Mouse (Mus musculus) liver, embryonic 11.5 days (tissue): ENCODE data around the gene 0610009B22Rik. TPM values are rescaled to one million over a fixed set of nuclear protein-coding genes. Genes with fewer than 3 reads are reported as not detected.
"Not testable (repeated sequence)": the region's sequence is repeated elsewhere in the genome, so short reads cannot be mapped to it uniquely, and the experiment has no call there.

Source experiments
- ATAC-seq: fragments of 200-750 bp; cut with Nextera tagmentation; replicated peaks from 2 replicates; pipeline ENCODE4 v1.8.0; 2017; ENCODE audit warnings: moderate number of reproducible peaks, mild to moderate bottlenecking, moderate TSS enrichment, moderate library complexity; ENCODE audit not compliant: low FRiP score
- DNase-seq: peaks from one replicate; pipeline ENCODE4 v3.0.0-alpha.2; 2017; ENCODE audit warnings: low spot score
- H3K27ac ChIP-seq: fragments of 300-500 bp; sonication (generic); 2 replicates; pipeline ENCODE4 v1.5.1; 2014; ENCODE audit warnings: mild to moderate bottlenecking, low read depth, low read length, control low read depth
- H3K27me3 ChIP-seq: fragments of 300-500 bp; sonication (generic); replicated peaks from 2 replicates; pipeline ENCODE4 v1.6.1; 2014; ENCODE audit warnings: low read length, mixed read lengths; ENCODE audit not compliant: control insufficient read depth, insufficient read depth
- H3K36me3 ChIP-seq: fragments of 300-500 bp; sonication (generic); 2 replicates; pipeline ENCODE4 v1.6.1; 2014; ENCODE audit warnings: mild to moderate bottlenecking, low read length, moderate library complexity, mixed read lengths; ENCODE audit not compliant: control insufficient read depth, insufficient read depth
- H3K4me1 ChIP-seq: fragments of 300-500 bp; sonication (generic); replicated peaks from 2 replicates; pipeline ENCODE4 v1.6.1; 2014; ENCODE audit warnings: low read length, mixed read lengths; ENCODE audit not compliant: control insufficient read depth, insufficient read depth
- H3K4me2 ChIP-seq: fragments of 300-500 bp; sonication (generic); 2 replicates; pipeline ENCODE4 v1.6.1; 2014; ENCODE audit warnings: mild to moderate bottlenecking, control low read depth, moderate library complexity
- H3K4me3 ChIP-seq: fragments of 300-500 bp; sonication (generic); 2 replicates; pipeline ENCODE4 v1.5.1; 2014; ENCODE audit warnings: low read depth, low read length, control low read depth
- H3K9ac ChIP-seq: fragments of 300-500 bp; sonication (generic); 2 replicates; pipeline ENCODE4 v1.6.1; 2014; ENCODE audit warnings: low read depth, low read length, control low read depth
- H3K9me3 ChIP-seq: fragments of 300-500 bp; sonication (generic); 2 replicates; pipeline ENCODE4 v1.6.1; 2016; ENCODE audit warnings: low read length, inconsistent platforms, mixed read lengths; ENCODE audit not compliant: control insufficient read depth
- WGBS: fragments of 180-500 bp; shearing (Covaris S2); extraction: QIAGEN DNeasy Blood & Tissue Kit; methylation state at CpG from one replicate; pipeline ENCODE4 v1.1.7; 2014; 5-methylcytosine and 5-hydroxymethylcytosine counted together
- polyA plus RNA-seq: library from polyadenylated mRNA; unstranded; fragments of >200 nt; fragmentation: Nextera tagmentation; extraction: Ambion mirVana; gene quantifications from 2 replicates; pipeline ENCODE4 v1.2.1, GENCODE M21; 2014

Gene 0610009B22Rik
- polyA plus RNA-seq, 1 experiment from 2014 or later, result 60.4 TPM

GRCm38 (mm10) chr11:51671376-51671775 is 17.3 kb downstream of the 0610009B22Rik start:
- no peak overlapping the region for H3K27ac ChIP-seq

GRCm38 (mm10) chr11:51670846-51671245 is 17.8 kb downstream of the 0610009B22Rik start:
- Histone ChIP-seq H3K27me3 (no peaks in the 10 kb centered on the region), H3K27ac (no peak overlapping the region), H3K4me2 (no peak overlapping the region), H3K4me3 (no peak overlapping the region), H3K4me1 (no peaks in the 10 kb centered on the region), H3K9ac (no peak overlapping the region), H3K9me3 (no peaks in the 10 kb centered on the region), H3K36me3 (no peaks in the 10 kb centered on the region)
- ATAC-seq (no peak), DNase-seq (no peak)
- 90% methylated on average over 7 of the region's 7 CpGs for WGBS

More at GRCm38 (mm10) chr11:51671376-51671775, 17.3 kb downstream of the 0610009B22Rik start:
- Histone ChIP-seq H3K4me1 (no peaks in the 10 kb centered on the region), H3K27me3 (no peaks in the 10 kb centered on the region), H3K9ac (no peak overlapping the region), H3K9me3 (no peaks in the 10 kb centered on the region), H3K4me2 (no peak overlapping the region), H3K4me3 (no peak overlapping the region), H3K36me3 (no peaks in the 10 kb centered on the region)
- no peak for DNase-seq
- ATAC-seq, result no peak
- WGBS, result 74% methylated on average over 2 of the region's 2 CpGs

GRCm38 (mm10) chr11:51664747-51665146 is 23.9 kb downstream of the 0610009B22Rik start:
- not testable (repeated sequence) for H3K36me3 ChIP-seq, H3K4me3 ChIP-seq, H3K27me3 ChIP-seq, H3K4me1 ChIP-seq, H3K9me3 ChIP-seq, H3K4me2 ChIP-seq, DNase-seq, ATAC-seq, H3K9ac ChIP-seq, H3K27ac ChIP-seq
- 92% methylated on average over 7 of the region's 7 CpGs for WGBS

- H3K9me3 ChIP-seq, result no peaks in the 10 kb centered on the region
- no peak overlapping the region for H3K4me3 ChIP-seq
- H3K27me3 ChIP-seq, result no peaks in the 10 kb centered on the region
- no peak overlapping the region for H3K9ac ChIP-seq
- DNase-seq (no peak), ATAC-seq (no peak)
- WGBS, result 77% methylated on average over 7 of the region's 7 CpGs
- H3K4me1 ChIP-seq, result no peaks in the 10 kb centered on the region
- H3K4me2 ChIP-seq, result no peak overlapping the region
- no peak overlapping the region for H3K27ac ChIP-seq
- H3K36me3 ChIP-seq, result no peaks in the 10 kb centered on the region
Observed at GRCm38 (mm10) chr11:51662632-51663031, 26.0 kb downstream of the 0610009B22Rik start.

GRCm38 (mm10) chr11:51661867-51662365 is 26.8 kb downstream of the 0610009B22Rik start:
- Histone ChIP-seq H3K27me3 (no peaks in the 10 kb centered on the region), H3K9ac (no peak overlapping the region), H3K9me3 (no peaks in the 10 kb centered on the region), H3K36me3 (no peaks in the 10 kb centered on the region), H3K4me1 (no peaks in the 10 kb centered on the region), H3K27ac (no peak overlapping the region), H3K4me3 (no peak overlapping the region), H3K4me2 (no peak overlapping the region)
- DNase-seq (no peak), ATAC-seq (no peak)
- WGBS, result 85% methylated on average over 16 of the region's 16 CpGs

GRCm38 (mm10) chr11:51658705-51659104 is 30.0 kb downstream of the 0610009B22Rik start:
- Histone ChIP-seq H3K4me1 (no peaks in the 10 kb centered on the region), H3K36me3 (no peaks in the 10 kb centered on the region), H3K9me3 (no peaks in the 10 kb centered on the region), H3K27me3 (no peaks in the 10 kb centered on the region), H3K27ac (no peak overlapping the region), H3K4me2 (no peak overlapping the region), H3K4me3 (no peak overlapping the region), H3K9ac (no peak overlapping the region)
- DNase-seq, result no peak
- ATAC-seq, result no peak
- 66% methylated on average over 6 of the region's 6 CpGs for WGBS

GRCm38 (mm10) chr11:51658291-51658690 is 30.4 kb downstream of the 0610009B22Rik start:
- no peak overlapping the region for H3K27ac ChIP-seq
- ATAC-seq (no peak), DNase-seq (no peak)
- no peaks in the 10 kb centered on the region for H3K4me1 ChIP-seq
- 59% methylated on average over 7 of the region's 7 CpGs for WGBS
- H3K4me3 ChIP-seq, result no peak overlapping the region
- no peaks in the 10 kb centered on the region for H3K9me3 ChIP-seq
- H3K9ac ChIP-seq, result no peak overlapping the region
- no peaks in the 10 kb centered on the region for H3K27me3 ChIP-seq
- no peak overlapping the region for H3K4me2 ChIP-seq
- no peaks in the 10 kb centered on the region for H3K36me3 ChIP-seq

- no peak for DNase-seq
- WGBS, result 78% methylated on average over 10 of the region's 10 CpGs
Observed at GRCm38 (mm10) chr11:51656798-51657521, 31.7 kb downstream of the 0610009B22Rik start.

GRCm38 (mm10) chr11:51654891-51655290 is 33.8 kb downstream of the 0610009B22Rik start:
- WGBS, result 88% methylated on average over 3 of the region's 3 CpGs
- no peak overlapping the region for H3K9ac ChIP-seq

More at GRCm38 (mm10) chr11:51656798-51657521, 31.7 kb downstream of the 0610009B22Rik start:
- H3K9me3 ChIP-seq, result no peaks in the 10 kb centered on the region
- H3K4me3 ChIP-seq, result no peak overlapping the region
- H3K4me1 ChIP-seq, result no peaks in the 10 kb centered on the region
- no peak overlapping the region for H3K4me2 ChIP-seq
- no peak overlapping the region for H3K27ac ChIP-seq
- H3K9ac ChIP-seq, result no peak overlapping the region
- H3K36me3 ChIP-seq, result no peaks in the 10 kb centered on the region
- no peak for ATAC-seq
- H3K27me3 ChIP-seq, result no peaks in the 10 kb centered on the region

More at GRCm38 (mm10) chr11:51654891-51655290, 33.8 kb downstream of the 0610009B22Rik start:
- Histone ChIP-seq H3K4me3 (no peak overlapping the region), H3K27me3 (peaks cover 5% of the 10 kb centered on the region), H3K4me1 (peaks cover 5% of the 10 kb centered on the region), H3K4me2 (no peak overlapping the region), H3K36me3 (no peaks in the 10 kb centered on the region), H3K9me3 (no peaks in the 10 kb centered on the region), H3K27ac (no peak overlapping the region)
- ATAC-seq (no peak), DNase-seq (no peak)
